Mouse (Mus musculus) embryo, embryonic 11 days (tissue): ENCODE measurements at regions not wholly inside any gene's neighbourhood (a gene's known extent, or its start where the extent isn't known, plus 50 kb on each side); places are given as distances from the start of the nearest gene placed in this dataset.
A peak's percentile ranks its signal among the peaks of the same experiment; 100 is the strongest.

Source experiments
- DNase-seq: peaks from one replicate; pipeline ENCODE4 v3.0.0-alpha.2; 2015

- no peak for DNase-seq
Observed at GRCm38 (mm10) chr13:53996867-53997266, 58.6 kb downstream of the Drd1 start.

GRCm38 (mm10) chr13:53992863-53993451, 62.5 kb downstream of the Drd1 start:
- peak; percentile 56 for DNase-seq

- DNase-seq: no peak
Observed at GRCm38 (mm10) chr13:53979226-53979625, 76.3 kb downstream of the Drd1 start.

GRCm38 (mm10) chr13:53969421-53969820, 86.1 kb downstream of the Drd1 start:
- DNase-seq: no peak

GRCm38 (mm10) chr13:53956167-53956566, 99.3 kb downstream of the Drd1 start:
- no peak for DNase-seq

- DNase-seq: peak; percentile 83
Observed at GRCm38 (mm10) chr13:53948056-53948455, 107.4 kb downstream of the Drd1 start.

GRCm38 (mm10) chr13:53945681-53946080, 109.8 kb downstream of the Drd1 start:
- DNase-seq: no peak

GRCm38 (mm10) chr13:53941005-53941747, 114.3 kb downstream of the Drd1 start:
- no peak for DNase-seq

- DNase-seq: no peak
Observed at GRCm38 (mm10) chr13:53935174-53935699, 120.3 kb downstream of the Drd1 start.

- DNase-seq: no peak
Observed at GRCm38 (mm10) chr13:53934457-53934856, 121.0 kb downstream of the Drd1 start.

- no peak for DNase-seq
Observed at GRCm38 (mm10) chr13:53926128-53926527, 129.4 kb downstream of the Drd1 start.

- no peak for DNase-seq
Observed at GRCm38 (mm10) chr13:53924433-53924832, 131.1 kb downstream of the Drd1 start.

- no peak for DNase-seq
Observed at GRCm38 (mm10) chr13:53923721-53924374, 131.7 kb downstream of the Drd1 start.

- no peak for DNase-seq
Observed at GRCm38 (mm10) chr13:53921796-53922195, 133.7 kb downstream of the Drd1 start.

GRCm38 (mm10) chr13:53919851-53920381, 135.6 kb downstream of the Drd1 start:
- no peak for DNase-seq

GRCm38 (mm10) chr13:53915456-53915855, 140.0 kb downstream of the Drd1 start:
- no peak for DNase-seq

GRCm38 (mm10) chr13:53914434-53914833, 141.1 kb downstream of the Drd1 start:
- DNase-seq: no peak

GRCm38 (mm10) chr13:53913501-53913900, 142.0 kb downstream of the Drd1 start:
- DNase-seq: no peak

GRCm38 (mm10) chr13:53911846-53912245, 143.7 kb downstream of the Drd1 start:
- DNase-seq: no peak

GRCm38 (mm10) chr13:53911261-53911660, 144.2 kb downstream of the Drd1 start:
- DNase-seq: no peak

GRCm38 (mm10) chr13:53910251-53910650, 145.3 kb downstream of the Drd1 start:
- no peak for DNase-seq

GRCm38 (mm10) chr13:53904471-53904870, 151.0 kb downstream of the Drd1 start:
- no peak for DNase-seq

GRCm38 (mm10) chr13:53903626-53904025, 151.9 kb downstream of the Drd1 start:
- DNase-seq: peak; percentile 24

GRCm38 (mm10) chr13:53902831-53903230, 152.7 kb downstream of the Drd1 start:
- no peak for DNase-seq
